Mouse (Mus musculus): ENCODE data around the gene Zfp9. TPM values are rescaled to one million over a fixed set of nuclear protein-coding genes. Genes with fewer than 3 reads are reported as not detected.

Zfp9 gene
- polyA plus RNA-seq, 1 experiment: 13.4 TPM

DNA sequence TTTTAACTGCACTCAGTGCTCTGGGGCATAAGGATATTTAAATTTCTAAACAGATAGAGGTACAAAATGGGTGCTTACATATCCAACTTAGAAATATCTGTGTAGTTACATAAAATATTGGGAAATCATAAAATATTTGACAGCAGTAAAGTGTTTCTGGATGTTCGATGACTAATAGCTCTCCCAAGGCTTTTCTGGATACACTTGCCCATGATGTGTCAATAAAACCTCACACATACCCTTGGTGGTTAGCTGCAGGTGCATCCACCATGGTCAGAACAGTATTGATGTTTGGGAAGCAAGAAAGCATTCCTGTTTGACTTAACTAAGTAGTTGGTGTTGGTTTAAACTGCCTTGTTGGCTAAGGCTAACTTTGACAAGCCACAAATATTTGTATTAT is 21.4 kb downstream of the Zfp9 start:
- H3K27ac ChIP-seq (ENCODE audit: insufficient read depth, low read length): no peak overlapping the region
- no peak for TF ChIP-seq CTCF (IDR thresholded peaks at IDR 0.05; ENCODE audit: borderline replicate concordance, insufficient read depth, low read depth, low read length)
- TF ChIP-seq POLR2A (IDR thresholded peaks at IDR 0.05; ENCODE audit: borderline replicate concordance, insufficient read depth, low read length): no peak
- WGBS: 96% methylated on average over 1 of the region's 1 CpGs
- H3K4me1 ChIP-seq (ENCODE audit: control insufficient read depth, insufficient read depth, low read length): peaks cover 2% of the 10 kb centered on the region; the same call in 1 of the 2 replicates
- H3K27me3 ChIP-seq (ENCODE audit: control insufficient read depth, insufficient read depth, low read length): no peaks in the 10 kb centered on the region
- no peak for DNase-seq
- H3K4me3 ChIP-seq (replicated peaks; ENCODE audit: insufficient read depth, low read depth, low read length): no peak overlapping the region

DNA sequence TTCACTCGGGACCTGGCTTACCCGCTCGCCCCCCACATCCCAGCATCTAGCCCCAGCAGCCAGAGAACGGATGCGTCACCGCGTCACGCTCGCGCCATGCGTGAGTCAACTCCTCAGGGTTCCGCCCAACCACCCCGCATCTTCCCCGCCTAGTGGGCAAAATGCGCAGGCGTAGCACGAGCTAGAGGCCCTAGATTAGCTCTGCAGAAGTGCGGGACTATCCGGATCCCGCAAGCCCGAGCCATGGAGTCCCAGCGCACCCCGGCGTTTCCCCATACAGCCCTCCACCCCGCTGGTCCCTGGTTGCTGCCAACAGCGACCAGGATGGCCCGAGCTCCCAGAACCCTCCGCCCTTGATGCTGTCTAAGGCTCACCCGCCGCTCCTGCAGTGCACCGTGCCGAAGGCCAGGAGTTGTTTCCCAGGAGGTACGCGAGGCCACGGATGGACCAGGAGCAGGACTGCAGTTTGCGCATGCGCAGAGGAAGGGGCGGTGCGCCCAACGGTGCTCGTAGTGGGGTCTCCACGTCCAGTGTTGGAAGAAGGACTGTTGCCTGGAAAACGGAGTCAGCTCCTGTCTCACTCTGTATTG is 24.0 kb downstream of the Zfp9 start, which contains the start of gene Zfp248:
Gene Zfp248, minus strand, starts transcription at position 487 of the 590 bp plus-strand sequence.
- TF ChIP-seq POLR2A (IDR thresholded peaks at IDR 0.05; ENCODE audit: borderline replicate concordance, insufficient read depth, low read length) (peak; percentile 96), CTCF (IDR thresholded peaks at IDR 0.05; ENCODE audit: borderline replicate concordance, insufficient read depth, low read depth, low read length) (peak; percentile 40; the same call in 1 of the 2 replicates)
- H3K4me1 ChIP-seq (ENCODE audit: control insufficient read depth, insufficient read depth, low read length): peaks cover 2% of the 10 kb centered on the region; the same call in 1 of the 2 replicates
- no peaks in the 10 kb centered on the region for H3K27me3 ChIP-seq (ENCODE audit: control insufficient read depth, insufficient read depth, low read length)
- peak within 1 kb of the TSS; percentile 83 for H3K4me3 ChIP-seq (replicated peaks; ENCODE audit: insufficient read depth, low read depth, low read length)
- DNase-seq: peak; percentile 96 to 97
- peak within 1 kb of the TSS; percentile 97 for H3K27ac ChIP-seq (ENCODE audit: insufficient read depth, low read length)
- WGBS: under 1% methylated on average over 43 of the region's 43 CpGs

DNA sequence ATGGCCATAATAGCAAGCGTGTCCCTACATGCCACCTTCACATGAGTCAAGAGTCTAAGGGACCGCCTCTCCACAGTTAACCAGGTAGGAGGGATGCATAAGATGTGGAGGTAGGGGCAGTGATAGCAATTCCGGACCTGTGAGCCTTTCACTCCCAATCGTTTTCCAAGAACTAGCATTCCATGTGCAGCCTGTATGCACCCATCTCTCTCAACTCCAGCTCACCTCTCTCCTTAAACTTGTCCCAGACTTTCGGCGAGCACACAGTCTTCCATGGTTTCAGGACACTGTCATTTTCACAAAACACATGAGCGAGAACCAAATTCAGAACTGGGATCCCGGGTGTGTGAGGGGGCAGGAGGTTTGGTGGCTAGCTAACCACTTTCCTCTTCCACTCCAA is 24.7 kb downstream of the Zfp9 start:
- no peak for TF ChIP-seq CTCF (IDR thresholded peaks at IDR 0.05; ENCODE audit: borderline replicate concordance, insufficient read depth, low read depth, low read length)
- TF ChIP-seq POLR2A (IDR thresholded peaks at IDR 0.05; ENCODE audit: borderline replicate concordance, insufficient read depth, low read length): no peak
- no peaks in the 10 kb centered on the region for H3K27me3 ChIP-seq (ENCODE audit: control insufficient read depth, insufficient read depth, low read length)
- DNase-seq: peak in 1 of 2 experiments; percentile 37
- H3K4me3 ChIP-seq (replicated peaks; ENCODE audit: insufficient read depth, low read depth, low read length): peak overlapping the region; percentile 83
- peaks cover 2% of the 10 kb centered on the region; the same call in 1 of the 2 replicates for H3K4me1 ChIP-seq (ENCODE audit: control insufficient read depth, insufficient read depth, low read length)
- H3K27ac ChIP-seq (ENCODE audit: insufficient read depth, low read length): peak overlapping the region; percentile 15; the same call in 1 of the 2 replicates
- WGBS: 6% methylated on average over 8 of the region's 8 CpGs

DNA sequence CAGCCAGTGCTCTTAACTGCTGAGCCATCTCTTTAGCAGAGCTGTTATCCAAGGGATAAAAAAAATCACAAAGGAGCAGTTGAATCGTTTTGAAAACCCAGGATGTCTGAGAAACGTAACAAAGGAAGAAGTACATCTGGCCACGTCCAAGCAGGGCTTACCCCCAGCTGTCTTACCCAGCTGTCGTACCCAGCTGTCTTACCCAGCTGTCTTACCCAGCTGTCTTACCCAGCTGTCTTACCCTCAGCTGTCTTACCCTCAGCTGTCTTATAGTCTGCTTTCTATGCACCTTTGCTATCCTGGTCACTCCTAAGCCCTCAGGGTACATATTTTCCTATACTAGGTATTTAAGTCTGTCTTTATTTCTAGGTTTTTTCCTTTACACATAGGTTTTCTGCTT is 47.6 kb downstream of the Zfp9 start:
- TF ChIP-seq POLR2A (IDR thresholded peaks at IDR 0.05; ENCODE audit: borderline replicate concordance, insufficient read depth, low read length) (no peak), CTCF (IDR thresholded peaks at IDR 0.05; ENCODE audit: borderline replicate concordance, insufficient read depth, low read depth, low read length) (no peak)
- no peak overlapping the region for H3K27ac ChIP-seq (ENCODE audit: insufficient read depth, low read length)
- H3K27me3 ChIP-seq (ENCODE audit: control insufficient read depth, insufficient read depth, low read length): no peaks in the 10 kb centered on the region
- H3K4me1 ChIP-seq (ENCODE audit: control insufficient read depth, insufficient read depth, low read length): no peaks in the 10 kb centered on the region
- H3K4me3 ChIP-seq (replicated peaks; ENCODE audit: insufficient read depth, low read depth, low read length): no peak overlapping the region
- 79% methylated on average over 4 of the region's 4 CpGs for WGBS
- DNase-seq: no peak

DNA sequence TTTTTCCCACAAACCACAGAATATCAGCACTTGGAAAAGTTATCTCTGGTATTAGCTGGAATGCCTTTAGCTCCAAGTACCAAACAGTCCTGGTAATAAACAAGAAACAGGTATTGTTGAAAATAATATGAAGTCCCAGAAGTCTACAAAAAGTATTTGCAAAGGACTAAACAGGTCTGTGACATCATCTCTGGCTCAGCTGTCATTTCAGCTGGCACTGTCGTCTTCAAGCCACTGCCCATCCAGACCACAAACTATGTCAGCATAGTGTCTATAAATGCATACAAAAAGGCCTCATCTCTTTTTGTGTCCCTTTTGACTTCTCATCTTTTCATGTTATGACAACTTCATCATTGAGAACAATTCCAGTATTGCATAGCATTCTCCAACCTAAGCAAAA is 52.5 kb downstream of the Zfp9 start:
- Histone ChIP-seq H3K27ac (ENCODE audit: insufficient read depth, low read length) (no peak overlapping the region), H3K4me1 (ENCODE audit: control insufficient read depth, insufficient read depth, low read length) (no peaks in the 10 kb centered on the region), H3K27me3 (ENCODE audit: control insufficient read depth, insufficient read depth, low read length) (no peaks in the 10 kb centered on the region), H3K4me3 (replicated peaks; ENCODE audit: insufficient read depth, low read depth, low read length) (no peak overlapping the region)
- no peak for TF ChIP-seq POLR2A (IDR thresholded peaks at IDR 0.05; ENCODE audit: borderline replicate concordance, insufficient read depth, low read length)
- no peak for TF ChIP-seq CTCF (IDR thresholded peaks at IDR 0.05; ENCODE audit: borderline replicate concordance, insufficient read depth, low read depth, low read length)
- DNase-seq: no peak
- 74% methylated on average over 1 of the region's 1 CpGs for WGBS

DNA sequence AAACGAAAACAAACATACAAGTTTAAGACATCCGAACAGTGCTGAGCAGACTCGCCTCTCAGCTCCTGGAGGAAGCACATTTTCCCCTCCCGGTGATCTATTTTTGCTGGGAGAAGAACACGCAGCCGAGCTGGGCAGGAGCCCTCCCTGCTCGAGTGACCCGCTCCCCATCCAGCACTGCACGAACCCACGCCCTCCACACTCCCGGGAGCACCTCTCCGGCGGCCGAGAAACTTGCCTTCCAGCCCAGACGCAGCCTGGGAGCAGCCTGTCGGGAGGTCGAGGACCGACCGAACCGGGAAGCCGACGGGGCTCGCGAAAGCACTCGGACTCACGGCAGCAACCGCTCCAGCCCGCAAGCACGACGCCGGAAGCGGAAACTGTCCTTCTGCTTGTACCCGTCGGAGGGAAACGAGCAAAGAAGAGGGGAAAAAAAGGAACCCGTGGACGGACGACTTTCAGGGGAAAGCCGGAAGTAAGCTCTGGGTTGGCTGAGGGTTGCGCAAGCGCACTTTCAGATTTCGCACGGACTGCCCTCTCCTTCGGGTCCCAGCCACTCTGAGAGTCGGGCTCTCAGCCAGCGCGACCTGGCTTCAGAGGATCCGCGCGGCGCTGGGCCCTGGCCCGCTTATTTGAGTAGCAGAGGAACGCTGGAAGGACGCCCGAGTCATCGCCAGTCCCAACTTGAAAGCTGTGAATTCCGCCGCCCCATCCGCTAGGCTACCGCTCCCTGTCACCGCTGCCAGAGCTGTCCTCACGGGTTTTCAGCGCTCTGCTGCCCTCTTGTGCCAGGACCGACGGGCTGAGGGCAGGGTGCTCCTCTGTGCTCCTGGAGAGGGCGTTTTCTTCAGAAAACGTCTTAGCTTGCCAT is 59.8 kb downstream of the Zfp9 start, which contains the start of gene Bms1:
Gene Bms1, minus strand, starts transcription at position 425 of the 871 bp plus-strand sequence.
- WGBS: under 1% methylated on average over 67 of the region's 67 CpGs
- DNase-seq: peak; percentile 95 to 98
- TF ChIP-seq CTCF (IDR thresholded peaks at IDR 0.05; ENCODE audit: borderline replicate concordance, insufficient read depth, low read depth, low read length) (peak; percentile 84), POLR2A (IDR thresholded peaks at IDR 0.05; ENCODE audit: borderline replicate concordance, insufficient read depth, low read length) (peak; percentile 92)
- Histone ChIP-seq H3K4me1 (ENCODE audit: control insufficient read depth, insufficient read depth, low read length) (peaks cover 3% of the 10 kb centered on the region; the same call in 1 of the 2 replicates), H3K27ac (ENCODE audit: insufficient read depth, low read length) (peak within 1 kb of the TSS; percentile 69), H3K27me3 (ENCODE audit: control insufficient read depth, insufficient read depth, low read length) (no peaks in the 10 kb centered on the region), H3K4me3 (replicated peaks; ENCODE audit: insufficient read depth, low read depth, low read length) (peak within 1 kb of the TSS; percentile 76)

Other genes starting within 250 kb of the Zfp9 start
- gene Bms1, start 59.8 kb downstream of the Zfp9 start, polyA plus RNA-seq (2012; rRNA removed): 18.9 and 19.5 TPM in 2 replicates
- gene Zfp248, start 23.8 kb downstream of the Zfp9 start, polyA plus RNA-seq (2012; rRNA removed): 9.0 and 9.3 TPM in 2 replicates
- gene Ankrd26, start 82.9 kb upstream of the Zfp9 start, polyA plus RNA-seq (2012; rRNA removed): 8.8 and 10.0 TPM in 2 replicates

Data from cerebellum, adult 2 months (tissue).